Mouse (Mus musculus) liver, embryonic 16.5 days (tissue): ENCODE measurements around the gene Tceal5. TPM values are rescaled to one million over a fixed set of nuclear protein-coding genes. Genes with fewer than 3 reads are reported as not detected.

Experiments used
- ATAC-seq: fragments of 200-750 bp; cut with Nextera tagmentation; 2 replicates; pipeline ENCODE4 v1.8.0; 2017; ENCODE audit warnings: low read depth, mild to moderate bottlenecking, moderate number of reproducible peaks, moderate library complexity
- H3K27ac ChIP-seq: fragments of 300-500 bp; sonication (generic); 2 replicates; pipeline ENCODE4 v1.5.1; 2014; ENCODE audit warnings: mild to moderate bottlenecking, low read length
- H3K27me3 ChIP-seq: fragments of 300-500 bp; sonication (generic); 2 replicates; pipeline ENCODE4 v1.6.1; 2014; ENCODE audit warnings: low read depth, low read length, mixed read lengths; ENCODE audit not compliant: control insufficient read depth, insufficient read depth
- H3K36me3 ChIP-seq: fragments of 300-500 bp; sonication (generic); 2 replicates; pipeline ENCODE4 v1.6.1; 2014; ENCODE audit warnings: mild to moderate bottlenecking; ENCODE audit not compliant: control insufficient read depth, insufficient read depth
- H3K4me1 ChIP-seq: fragments of 300-500 bp; sonication (generic); 2 replicates; pipeline ENCODE4 v1.6.1; 2014; ENCODE audit warnings: low read depth, low read length, mixed read lengths; ENCODE audit not compliant: control insufficient read depth
- H3K4me2 ChIP-seq: fragments of 300-500 bp; sonication (generic); 2 replicates; pipeline ENCODE4 v1.6.1; 2014; ENCODE audit warnings: low read depth, low read length, mixed read lengths
- H3K4me3 ChIP-seq: fragments of 300-500 bp; sonication (generic); 2 replicates; pipeline ENCODE4 v1.5.1; 2014; ENCODE audit warnings: low read depth, mild to moderate bottlenecking, low read length
- H3K9ac ChIP-seq: fragments of 300-500 bp; sonication (generic); 2 replicates; pipeline ENCODE4 v1.6.1; 2014; ENCODE audit warnings: low read depth, low read length
- H3K9me3 ChIP-seq: fragments of 300-500 bp; sonication (generic); replicated peaks from 2 replicates; pipeline ENCODE4 v1.6.1; 2016; ENCODE audit warnings: low read length; ENCODE audit not compliant: control insufficient read depth
- WGBS: fragments of 180-500 bp; shearing (Covaris S2); extraction: QIAGEN DNeasy Blood & Tissue Kit; methylation state at CpG from one replicate; pipeline ENCODE4 v1.1.7; 2014; ENCODE audit not compliant: insufficient replicate concordance; 5-methylcytosine and 5-hydroxymethylcytosine counted together
- polyA plus RNA-seq: library from polyadenylated mRNA; unstranded; fragments of >200 nt; fragmentation: Nextera tagmentation; extraction: Ambion mirVana; gene quantifications from 2 replicates; pipeline ENCODE4 v1.2.1, GENCODE M21; 2015

The Tceal5 gene
- polyA plus RNA-seq, 1 experiment from 2014 or later, result 11.0 TPM

- ATAC-seq, result no peak
- no peak overlapping the region for H3K4me3 ChIP-seq
- no peaks in the 10 kb centered on the region; the same call in 1 of the 2 replicates for H3K27me3 ChIP-seq
- no peak overlapping the region for H3K9ac ChIP-seq
- WGBS, result 61% methylated on average over 16 of the region's 16 CpGs
- no peaks in the 10 kb centered on the region for H3K4me1 ChIP-seq
- no peaks in the 10 kb centered on the region for H3K9me3 ChIP-seq
- no peaks in the 10 kb centered on the region for H3K36me3 ChIP-seq
- no peak overlapping the region for H3K27ac ChIP-seq
- no peak overlapping the region for H3K4me2 ChIP-seq
Observed at GRCm38 (mm10) chrX:136195193-136195944, 8.3 kb downstream of the Tceal5 start.

GRCm38 (mm10) chrX:136183107-136183506 is 20.6 kb downstream of the Tceal5 start:
- Histone ChIP-seq H3K4me2 (no peak overlapping the region), H3K9ac (no peak overlapping the region), H3K4me3 (no peak overlapping the region), H3K9me3 (no peaks in the 10 kb centered on the region), H3K27ac (no peak overlapping the region), H3K36me3 (no peaks in the 10 kb centered on the region), H3K4me1 (no peaks in the 10 kb centered on the region), H3K27me3 (no peaks in the 10 kb centered on the region)
- ATAC-seq, result peak; percentile 68
- 29% methylated on average over 1 of the region's 1 CpGs for WGBS

GRCm38 (mm10) chrX:136180897-136181553 is 22.7 kb downstream of the Tceal5 start:
- Histone ChIP-seq H3K4me3 (no peak overlapping the region), H3K27ac (no peak overlapping the region), H3K36me3 (no peaks in the 10 kb centered on the region), H3K4me1 (no peaks in the 10 kb centered on the region), H3K9ac (no peak overlapping the region), H3K9me3 (no peaks in the 10 kb centered on the region), H3K4me2 (no peak overlapping the region), H3K27me3 (no peaks in the 10 kb centered on the region)
- no peak for ATAC-seq
- 19% methylated on average over 11 of the region's 11 CpGs for WGBS

DNA sequence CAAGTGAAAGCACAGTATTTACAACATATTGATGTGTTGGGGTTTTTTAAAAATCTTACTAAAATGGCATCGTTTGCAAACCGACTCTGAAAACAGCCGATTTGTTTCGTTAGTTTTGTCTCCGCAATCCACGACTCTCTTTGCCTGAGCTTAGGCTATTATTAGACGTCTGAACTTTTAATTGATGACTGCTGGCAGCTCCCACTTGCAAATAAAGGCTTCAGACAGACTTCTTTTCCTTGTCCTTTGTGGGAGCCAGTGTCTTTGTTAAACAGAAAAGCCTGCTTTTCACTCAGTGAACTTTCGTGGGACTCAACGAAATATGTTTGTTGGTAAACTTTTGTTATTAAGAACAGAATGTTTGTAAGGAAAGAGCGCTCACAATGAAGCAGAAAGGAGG is 30.9 kb downstream of the Tceal5 start:
- Histone ChIP-seq H3K9ac (no peak overlapping the region), H3K27ac (no peak overlapping the region)

DNA sequence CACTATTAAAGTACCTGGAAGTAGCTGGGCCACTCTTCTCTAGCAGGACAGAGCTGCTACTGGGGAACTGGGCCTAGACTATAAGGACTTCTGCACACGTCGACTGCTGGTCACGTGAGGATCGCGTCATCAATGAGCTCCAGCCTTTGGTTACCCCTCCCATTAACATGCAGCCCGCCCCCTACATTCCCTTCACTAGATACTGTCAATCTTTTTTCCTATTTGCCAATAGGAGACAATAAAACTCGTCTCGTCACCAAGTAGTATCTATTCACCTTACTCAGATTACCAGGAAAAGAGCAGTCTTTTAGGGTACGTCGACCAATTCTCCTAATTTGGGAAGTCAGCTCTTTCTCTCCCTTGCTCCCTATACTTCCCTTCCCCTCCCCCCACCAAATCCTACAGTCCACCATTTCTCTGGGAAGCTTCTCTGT is 31.5 kb downstream of the Tceal5 start, which contains the start of gene Tceal8:
Gene Tceal8, minus strand, starts transcription at position 225 of the 434 bp plus-strand sequence.
- peak; percentile 90 for ATAC-seq
- Histone ChIP-seq H3K27me3 (no peaks in the 10 kb centered on the region), H3K4me3 (peak within 1 kb of the TSS; percentile 73), H3K36me3 (no peaks in the 10 kb centered on the region; the same call in 1 of the 2 replicates), H3K9me3 (no peaks in the 10 kb centered on the region), H3K4me2 (peak within 1 kb of the TSS; percentile 59), H3K4me1 (no peaks in the 10 kb centered on the region; the same call in 1 of the 2 replicates), H3K27ac (peak within 1 kb of the TSS; percentile 84), H3K9ac (peak within 1 kb of the TSS; percentile 67)
- 11% methylated on average over 10 of the region's 10 CpGs for WGBS

More for the DNA sequence above, 30.9 kb downstream of the Tceal5 start:
- H3K36me3 ChIP-seq, result no peaks in the 10 kb centered on the region; the same call in 1 of the 2 replicates
- no peaks in the 10 kb centered on the region for H3K9me3 ChIP-seq
- 30% methylated on average over 10 of the region's 10 CpGs for WGBS
- no peak for ATAC-seq
- H3K4me1 ChIP-seq, result no peaks in the 10 kb centered on the region; the same call in 1 of the 2 replicates
- peak overlapping the region; percentile 73 for H3K4me3 ChIP-seq
- no peaks in the 10 kb centered on the region for H3K27me3 ChIP-seq
- peak overlapping the region; percentile 59 for H3K4me2 ChIP-seq

- Histone ChIP-seq H3K4me2 (peak overlapping the region; percentile 59), H3K4me1 (no peaks in the 10 kb centered on the region; the same call in 1 of the 2 replicates), H3K9ac (peak overlapping the region; percentile 67), H3K4me3 (peak overlapping the region; percentile 73), H3K9me3 (no peaks in the 10 kb centered on the region), H3K27ac (peak overlapping the region; percentile 84), H3K36me3 (no peaks in the 10 kb centered on the region; the same call in 1 of the 2 replicates), H3K27me3 (no peaks in the 10 kb centered on the region)
- 16% methylated on average over 24 of the region's 24 CpGs for WGBS
- peak; percentile 65 for ATAC-seq
Observed at GRCm38 (mm10) chrX:136171189-136172117, 32.2 kb downstream of the Tceal5 start.

- no peaks in the 10 kb centered on the region; the same call in 1 of the 2 replicates for H3K36me3 ChIP-seq
- peak overlapping the region; percentile 45; the same call in 1 of the 2 replicates for H3K9ac ChIP-seq
- H3K4me2 ChIP-seq, result peak overlapping the region; percentile 59
- no peaks in the 10 kb centered on the region for H3K27me3 ChIP-seq
- 32% methylated on average over 10 of the region's 10 CpGs for WGBS
- H3K9me3 ChIP-seq, result no peaks in the 10 kb centered on the region
- peak overlapping the region; percentile 73 for H3K4me3 ChIP-seq
- peak overlapping the region; percentile 84 for H3K27ac ChIP-seq
- H3K4me1 ChIP-seq, result no peaks in the 10 kb centered on the region; the same call in 1 of the 2 replicates
- ATAC-seq, result peak; percentile 79
Observed at GRCm38 (mm10) chrX:136170625-136171024, 33.1 kb downstream of the Tceal5 start.
